ENCODE assay signal across 15 mouse cellular contexts in genomic region chr11:94379061-94379460, GRCm38 (mm10). TPM values are rescaled to one million over a fixed set of nuclear protein-coding genes. Genes with fewer than 3 reads are reported as not detected.
"Had no signal": no experiment of that assay in that cellular context is flagged by ENCODE, and none has a peak within 500 bp of the region (broad histone marks: within the 10 kb centered on the region; RNA-seq: fewer than 3 reads in every experiment).

No protein-coding gene starts in this region.

- H3K4me1 ChIP-seq: limb, embryonic 15.5 days; neural tube, embryonic 13.5 days had no signal

- H3K9me3 ChIP-seq: limb, embryonic 15.5 days; midbrain, embryonic 10.5 days; neural tube, embryonic 13.5 days had no signal

- H3K36me3 ChIP-seq: limb, embryonic 15.5 days; midbrain, embryonic 10.5 days; neural tube, embryonic 13.5 days had no signal

- H3K4me2 ChIP-seq: limb, embryonic 15.5 days; neural tube, embryonic 13.5 days had no signal

- H3K9ac ChIP-seq: limb, embryonic 15.5 days; liver, embryonic 14.5 days; neural tube, embryonic 13.5 days had no signal

- ATAC-seq: intestine, embryonic 16.5 days; lung, postnatal 0 days had no signal

- DNase-seq: lung, adult 18-20 months; lung, postnatal 36 days; midbrain, embryonic 14.5 days; retina, postnatal 1 day; right cerebral cortex, postnatal 4 days; spleen, adult 18-20 months; thymus, adult 18-20 months had no signal

- H3K27me3 ChIP-seq: limb, embryonic 15.5 days; neural tube, embryonic 13.5 days had no signal

- H3K4me3 ChIP-seq: left cerebral cortex, adult 2 months; limb, embryonic 15.5 days; midbrain, embryonic 10.5 days; myocyte; neural tube, embryonic 13.5 days had no signal

- H3K27ac ChIP-seq: left cerebral cortex, adult 2 months; limb, embryonic 15.5 days; liver, embryonic 14.5 days; midbrain, embryonic 10.5 days; neural tube, embryonic 13.5 days had no signal

RNA-seq across cellular contexts. Expression of gene Abcc3, which starts 13.7 kb away (rescaled TPM):
- polyA plus RNA-seq: myocyte had no signal
